In genomic region chr1:36939506-36940380, GRCm38 (mm10) we compare ENCODE assay signal across 8 mouse cellular contexts. TPM values are rescaled to one million over a fixed set of nuclear protein-coding genes. Genes with fewer than 3 reads are reported as not detected.
DNase-seq lines count a peak whose midpoint lies in the region; ATAC-seq and TF ChIP-seq lines count a peak whose summit lies in the region.

No protein-coding gene starts in this region.

- peak overlapping the region; percentile 99 for H3ac ChIP-seq in C2C12 (ENCODE audit: control insufficient read depth, insufficient read length, low read depth)

- H3K9me3 ChIP-seq in erythroblast, embryonic 14.5 days (ENCODE audit: control insufficient read depth, low read length) = no peaks in the 10 kb centered on the region
- no peaks in the 10 kb centered on the region for H3K9me3 ChIP-seq in heart, embryonic 12.5 days (replicated peaks)
- H3K9me3 ChIP-seq in kidney, postnatal 0 days (replicated peaks; ENCODE audit: low read length) = no peaks in the 10 kb centered on the region
- no peaks in the 10 kb centered on the region for H3K9me3 ChIP-seq in liver, embryonic 11.5 days (ENCODE audit: control insufficient read depth, low read length)
- H3K9me3 ChIP-seq in stomach, embryonic 14.5 days (ENCODE audit: control insufficient read depth, low read depth, low read length) = no peaks in the 10 kb centered on the region

- H3K9ac ChIP-seq in heart, embryonic 12.5 days = peak overlapping the region; percentile 99
- H3K9ac ChIP-seq in kidney, postnatal 0 days (ENCODE audit: low read depth, low read length) = peak overlapping the region; percentile 98
- peak overlapping the region; percentile 96 for H3K9ac ChIP-seq in liver, embryonic 11.5 days (ENCODE audit: low read depth, low read length)
- peak overlapping the region; percentile 99 for H3K9ac ChIP-seq in stomach, embryonic 14.5 days (replicated peaks; ENCODE audit: low read depth, low read length)

- under 1% methylated on average over 76 of the region's 79 CpGs for WGBS in heart, embryonic 12.5 days
- under 1% methylated on average over 78 of the region's 79 CpGs for WGBS in kidney, postnatal 0 days
- under 1% methylated on average over 78 of the region's 79 CpGs for WGBS in liver, embryonic 11.5 days
- under 1% methylated on average over 79 of the region's 79 CpGs for WGBS in stomach, embryonic 14.5 days

- H3K4me3 ChIP-seq in C2C12 (ENCODE audit: insufficient read depth, poor library complexity, severe bottlenecking) = peak overlapping the region; percentile 82
- H3K4me3 ChIP-seq in erythroblast, embryonic 14.5 days (replicated peaks) = peak overlapping the region; percentile 92
- H3K4me3 ChIP-seq in heart, embryonic 12.5 days = peak overlapping the region; percentile 97
- H3K4me3 ChIP-seq in kidney, postnatal 0 days (replicated peaks; ENCODE audit: low read depth, low read length) = peak overlapping the region; percentile 100
- peak overlapping the region; percentile 91 for H3K4me3 ChIP-seq in liver, embryonic 11.5 days (ENCODE audit: low read depth, low read length)
- H3K4me3 ChIP-seq in stomach, embryonic 14.5 days (ENCODE audit: low read depth, low read length) = peak overlapping the region; percentile 95

- H3K4me1 ChIP-seq in erythroblast, embryonic 14.5 days (ENCODE audit: control insufficient read depth) = peaks cover 74% of the 10 kb centered on the region
- H3K4me1 ChIP-seq in heart, embryonic 12.5 days (replicated peaks) = peaks cover 18% of the 10 kb centered on the region
- peaks cover 2% of the 10 kb centered on the region; the same call in 1 of the 2 replicates for H3K4me1 ChIP-seq in kidney, postnatal 0 days (replicated peaks; ENCODE audit: insufficient read depth, low read length)
- H3K4me1 ChIP-seq in liver, embryonic 11.5 days (replicated peaks; ENCODE audit: control insufficient read depth, insufficient read depth, low read length) = peaks cover 36% of the 10 kb centered on the region
- H3K4me1 ChIP-seq in stomach, embryonic 14.5 days (ENCODE audit: control insufficient read depth, insufficient read depth, low read length) = peaks cover 15% of the 10 kb centered on the region

- peaks cover 47% of the 10 kb centered on the region for H3K79me2 ChIP-seq in C2C12 (ENCODE audit: control insufficient read depth, insufficient read depth)

- no peaks in the 10 kb centered on the region for H3K27me3 ChIP-seq in C2C12 (ENCODE audit: control insufficient read depth, insufficient read depth, insufficient read length)
- no peaks in the 10 kb centered on the region for H3K27me3 ChIP-seq in erythroblast, embryonic 14.5 days (ENCODE audit: control insufficient read depth)
- no peaks in the 10 kb centered on the region for H3K27me3 ChIP-seq in heart, embryonic 12.5 days (replicated peaks)
- no peaks in the 10 kb centered on the region for H3K27me3 ChIP-seq in kidney, postnatal 0 days (ENCODE audit: insufficient read depth, low read length)
- no peaks in the 10 kb centered on the region for H3K27me3 ChIP-seq in liver, embryonic 11.5 days (replicated peaks; ENCODE audit: control insufficient read depth, insufficient read depth, low read length)
- H3K27me3 ChIP-seq in stomach, embryonic 14.5 days (ENCODE audit: control insufficient read depth, insufficient read depth, low read length) = no peaks in the 10 kb centered on the region

- ATAC-seq in heart, embryonic 12.5 days (ENCODE audit: insufficient number of reproducible peaks, low FRiP score) = peak; percentile 96
- peak; percentile 98 for ATAC-seq in kidney, postnatal 0 days (replicated peaks; ENCODE audit: low FRiP score, low read depth)
- ATAC-seq in liver, embryonic 11.5 days (replicated peaks; ENCODE audit: low FRiP score) = peak; percentile 92
- ATAC-seq in stomach, embryonic 14.5 days (ENCODE audit: insufficient number of reproducible peaks, insufficient read depth, low FRiP score, low read depth) = peak; percentile 97

- peaks cover 37% of the 10 kb centered on the region for H3K79me3 ChIP-seq in C2C12 (ENCODE audit: low read depth)

- DNase-seq in brain, embryonic 14.5 days (ENCODE audit: low read depth) = peak; percentile 97
- peak; percentile 97 for DNase-seq in kidney, postnatal 0 days (ENCODE audit: low spot score)
- DNase-seq in liver, embryonic 11.5 days (ENCODE audit: low spot score) = peak; percentile 91
- DNase-seq in naive thymus-derived CD4-positive, alpha-beta T cell, adult 2 months (ENCODE audit: low read depth) = peak; percentile 96

- peak; percentile 95 for TF ChIP-seq POLR2A in brain, embryonic 14.5 days (IDR thresholded peaks at IDR 0.05; ENCODE audit: borderline replicate concordance, extremely low read depth, insufficient read depth, insufficient read length, poor library complexity, severe bottlenecking)

- TF ChIP-seq CTCF in C2C12 (IDR thresholded peaks at IDR 0.05; ENCODE audit: control insufficient read depth, insufficient read depth, insufficient read length) = no peak
- TF ChIP-seq CTCF in brain, embryonic 14.5 days (IDR thresholded peaks at IDR 0.05; ENCODE audit: borderline replicate concordance, extremely low read depth, insufficient read depth, insufficient read length) = no peak
- TF ChIP-seq CTCF in kidney, postnatal 0 days (IDR thresholded peaks at IDR 0.05; ENCODE audit: low read depth) = no peak

- peak overlapping the region; percentile 78 for H3K27ac ChIP-seq in heart, embryonic 12.5 days (ENCODE audit: poor library complexity, severe bottlenecking)
- peak overlapping the region; percentile 91 for H3K27ac ChIP-seq in kidney, postnatal 0 days
- H3K27ac ChIP-seq in liver, embryonic 11.5 days (ENCODE audit: low read depth, low read length) = peak overlapping the region; percentile 83
- peak overlapping the region; percentile 89 for H3K27ac ChIP-seq in stomach, embryonic 14.5 days (ENCODE audit: low read length)

- peak overlapping the region; percentile 85 for H3K4me2 ChIP-seq in heart, embryonic 12.5 days
- H3K4me2 ChIP-seq in kidney, postnatal 0 days (ENCODE audit: low read length) = peak overlapping the region; percentile 87
- peak overlapping the region; percentile 74 for H3K4me2 ChIP-seq in liver, embryonic 11.5 days
- H3K4me2 ChIP-seq in stomach, embryonic 14.5 days (replicated peaks; ENCODE audit: low read depth, low read length) = peak overlapping the region; percentile 41

- no peaks in the 10 kb centered on the region for H3K36me3 ChIP-seq in C2C12 (ENCODE audit: control insufficient read depth, insufficient read depth)
- peaks cover 11% of the 10 kb centered on the region for H3K36me3 ChIP-seq in erythroblast, embryonic 14.5 days (ENCODE audit: control insufficient read depth)
- H3K36me3 ChIP-seq in heart, embryonic 12.5 days = no peaks in the 10 kb centered on the region
- no peaks in the 10 kb centered on the region for H3K36me3 ChIP-seq in kidney, postnatal 0 days (ENCODE audit: insufficient read depth, low read length)
- no peaks in the 10 kb centered on the region for H3K36me3 ChIP-seq in liver, embryonic 11.5 days (ENCODE audit: control insufficient read depth, insufficient read depth, low read length)
- H3K36me3 ChIP-seq in stomach, embryonic 14.5 days (ENCODE audit: control insufficient read depth, insufficient read depth, low read length) = no peaks in the 10 kb centered on the region

TF ChIP-seq in C2C12, 6 proteins besides CTCF, POLR2A, EP300 and RAD21:
- TF ChIP-seq FOSL1 (IDR thresholded peaks at IDR 0.05; ENCODE audit: insufficient read depth, low read length, poor library complexity, severe bottlenecking) (no peak), USF1 (IDR thresholded peaks at IDR 0.05; ENCODE audit: low read depth) (peak; percentile 81), MYOG (IDR thresholded peaks at IDR 0.05; ENCODE audit: control insufficient read depth, extremely low read depth, insufficient read length) (no peak)

RNA-seq across cellular contexts. Expression of gene Tmem131, which starts 3.7 kb away (rescaled TPM):
- polyA plus RNA-seq in C2C12 (2012; fragmentation: generic; extraction: Trizol) = 12.9 TPM
- polyA plus RNA-seq in brain, embryonic 14.5 days (2012; rRNA removed) = 28.5 and 48.1 TPM in 2 replicates
- polyA plus RNA-seq in erythroblast, embryonic 14.5 days (2012) = 7.8 and 8.1 TPM in 2 replicates
- 12.4 and 13.6 TPM in 2 replicates for polyA plus RNA-seq in heart, embryonic 12.5 days (2016; fragmentation: Nextera tagmentation; extraction: Ambion mirVana)
- 9.0 and 9.2 TPM in 2 replicates for polyA plus RNA-seq in kidney, postnatal 0 days (2015; fragmentation: Nextera tagmentation; extraction: Ambion mirVana)
- polyA plus RNA-seq in liver, embryonic 11.5 days (2014; fragmentation: Nextera tagmentation; extraction: Ambion mirVana) = 19.1 and 19.8 TPM in 2 replicates
- polyA plus RNA-seq in stomach, embryonic 14.5 days (2014; fragmentation: Nextera tagmentation; extraction: Ambion mirVana) = 28.2 and 31.3 TPM in 2 replicates

Comparison
In these comparisons a context has a peak if more than half of its experiments do, and no peak if none do; other contexts are left out.
1. Peak in every context shown above with its lines: DNase-seq, ATAC-seq, H3K4me3 ChIP-seq and H3K27ac ChIP-seq.